Mouse (Mus musculus): ENCODE data around the gene Pcgf2.

DNA sequence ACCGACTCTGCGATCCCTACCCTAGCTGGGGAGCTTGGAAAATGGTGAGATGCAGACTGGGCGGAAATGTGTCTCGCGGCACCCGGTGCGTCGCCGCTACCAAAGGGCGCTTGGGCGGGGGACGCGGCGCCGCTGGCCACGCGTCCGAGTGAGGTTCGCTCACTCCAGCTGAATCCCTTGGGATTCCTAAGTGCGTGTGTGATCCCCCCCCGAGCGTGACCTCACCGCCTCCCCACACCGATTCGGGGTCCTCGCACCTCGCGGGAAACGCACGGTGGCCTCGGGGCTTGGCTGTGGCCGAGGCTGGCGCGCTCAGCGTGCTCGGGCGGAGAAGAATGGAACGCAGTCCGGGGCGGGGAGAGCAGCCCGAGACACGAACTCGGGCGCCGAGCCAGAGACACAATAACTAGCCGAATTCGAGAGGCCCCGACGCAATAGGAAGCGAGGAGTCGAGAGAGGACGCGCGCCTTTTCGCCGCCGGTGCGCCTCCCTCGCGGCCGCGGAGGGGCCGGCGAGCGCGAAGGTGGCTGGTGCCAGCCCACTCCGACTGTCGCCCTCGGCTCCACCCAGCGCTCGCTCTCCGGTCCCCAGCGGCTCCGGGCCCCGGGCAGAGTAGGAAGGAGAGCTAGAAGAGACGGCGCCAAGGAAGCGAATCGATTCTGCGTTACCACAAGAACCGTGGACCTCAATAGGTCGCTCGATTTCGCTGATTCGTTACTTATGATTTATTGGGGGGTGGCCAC, at the start of gene Pcgf2:
- TF ChIP-seq RAD21 (IDR thresholded peaks at IDR 0.05; ENCODE audit: low read depth, low read length) (no peak), KAT2A (IDR thresholded peaks at IDR 0.05; ENCODE audit: insufficient replicate concordance, low read length) (0 out of 2 replicates have a peak, but pooled peaks have one; percentile 57), CTCF (conservative IDR thresholded peaks at IDR 0.05 in 1 of 2, IDR thresholded peaks at IDR 0.05 in 1 of 2; ENCODE audit: low read depth in 2 of 2, low read length in 2 of 2) (no peak; a peak in 1 of 4 replicates), POLR2A (IDR thresholded peaks at IDR 0.05; ENCODE audit: low read depth, low read length) (peak; percentile 71), UBTF (IDR thresholded peaks at IDR 0.05; ENCODE audit: low read depth, low read length) (peak; percentile 100), ZNF384 (IDR thresholded peaks at IDR 0.05; ENCODE audit: low read depth, low read length) (no peak), E2F4 (IDR thresholded peaks at IDR 0.05; ENCODE audit: insufficient replicate concordance, low read depth, low read length) (no peak), RCOR1 (conservative IDR thresholded peaks at IDR 0.05; ENCODE audit: low read depth, low read length) (no peak; the same call in 1 of the 2 replicates), SIN3A (IDR thresholded peaks at IDR 0.05; ENCODE audit: low read length) (no peak; the same call in 1 of the 2 replicates)

Data from CH12.LX (cell line).